Mouse (Mus musculus): ENCODE data around the gene Nup214. TPM values are rescaled to one million over a fixed set of nuclear protein-coding genes. Genes with fewer than 3 reads are reported as not detected.

Nup214 gene
- polyA plus RNA-seq, 1 experiment = 75.8 TPM

DNA sequence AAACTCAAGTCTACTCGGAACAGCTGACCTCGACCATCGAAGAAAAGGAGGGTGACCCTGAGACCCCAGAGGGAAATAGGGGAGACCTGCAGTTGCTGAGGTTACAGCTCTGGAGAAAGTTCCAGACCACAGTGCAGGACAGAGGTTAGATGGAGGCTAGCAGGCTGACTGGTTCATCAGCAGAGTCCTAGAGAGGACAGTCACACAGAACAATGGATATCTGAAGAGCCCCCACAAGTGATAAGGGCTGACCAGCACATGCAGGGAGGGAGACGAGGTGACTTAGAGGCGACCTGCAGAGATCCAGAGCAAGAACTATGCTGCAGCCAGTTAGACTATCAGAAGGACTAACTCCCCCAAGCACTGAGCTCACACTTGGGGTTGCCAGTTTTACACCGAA is 85.4 kb downstream of the Nup214 start:
- DNase-seq = no peak
- TF ChIP-seq CTCF (IDR thresholded peaks at IDR 0.05; ENCODE audit: borderline replicate concordance, control insufficient read depth, extremely low read depth, insufficient read depth, low read length, poor library complexity) (no peak), POLR2A (IDR thresholded peaks at IDR 0.05; ENCODE audit: control insufficient read depth, extremely low read depth, insufficient read depth, low read length, poor library complexity) (no peak)
- peaks cover 6% of the 10 kb centered on the region for H3K36me3 ChIP-seq (ENCODE audit: control insufficient read depth, insufficient read depth, low read length)
- peak overlapping the region; percentile 99 for H3K27ac ChIP-seq (ENCODE audit: control insufficient read depth, insufficient read depth, low read length)
- peaks cover 85% of the 10 kb centered on the region for H3K4me1 ChIP-seq (replicated peaks; ENCODE audit: control insufficient read depth, insufficient read depth, low read length)
- H3K27me3 ChIP-seq (ENCODE audit: control insufficient read depth, insufficient read depth, low read length) = no peaks in the 10 kb centered on the region
- H3K4me3 ChIP-seq (ENCODE audit: control insufficient read depth, insufficient read depth, low read length) = no peak overlapping the region
- 85% methylated on average over 6 of the region's 6 CpGs for WGBS

DNA sequence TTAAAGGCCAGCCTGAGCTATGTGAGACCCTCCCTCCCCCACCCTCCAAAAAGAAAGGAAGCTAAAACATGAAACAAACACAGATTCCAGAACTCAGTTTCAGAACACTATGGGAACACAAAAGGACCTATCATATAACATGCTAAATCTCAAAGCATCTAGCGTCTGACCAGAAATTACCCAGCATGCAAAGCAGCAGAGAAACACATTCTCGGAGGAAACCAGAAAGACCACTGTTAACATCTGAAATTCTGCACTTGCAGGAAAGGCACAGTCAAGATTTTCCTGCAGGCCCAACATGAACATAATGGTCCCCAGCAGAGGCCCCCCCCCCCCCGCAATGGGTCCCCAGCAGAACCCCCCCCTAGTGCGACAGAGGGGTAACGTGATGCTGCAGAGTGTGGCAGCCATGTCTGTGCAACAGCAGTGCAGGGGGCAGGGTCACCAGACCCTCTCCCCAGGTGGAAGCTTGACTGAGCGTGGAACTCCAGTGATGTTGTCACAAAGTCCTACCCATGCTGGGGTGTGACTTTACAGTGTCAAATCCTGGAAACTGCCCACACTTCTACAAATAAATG is 86.1 kb downstream of the Nup214 start:
- Histone ChIP-seq H3K27ac (ENCODE audit: control insufficient read depth, insufficient read depth, low read length) (peak overlapping the region; percentile 99), H3K27me3 (ENCODE audit: control insufficient read depth, insufficient read depth, low read length) (no peaks in the 10 kb centered on the region), H3K36me3 (ENCODE audit: control insufficient read depth, insufficient read depth, low read length) (peaks cover 8% of the 10 kb centered on the region), H3K4me1 (replicated peaks; ENCODE audit: control insufficient read depth, insufficient read depth, low read length) (peaks cover 84% of the 10 kb centered on the region), H3K4me3 (ENCODE audit: control insufficient read depth, insufficient read depth, low read length) (no peak overlapping the region)
- WGBS = 14% methylated on average over 6 of the region's 6 CpGs
- DNase-seq = no peak
- TF ChIP-seq CTCF (IDR thresholded peaks at IDR 0.05; ENCODE audit: borderline replicate concordance, control insufficient read depth, extremely low read depth, insufficient read depth, low read length, poor library complexity) = no peak
- no peak for TF ChIP-seq POLR2A (IDR thresholded peaks at IDR 0.05; ENCODE audit: control insufficient read depth, extremely low read depth, insufficient read depth, low read length, poor library complexity)

DNA sequence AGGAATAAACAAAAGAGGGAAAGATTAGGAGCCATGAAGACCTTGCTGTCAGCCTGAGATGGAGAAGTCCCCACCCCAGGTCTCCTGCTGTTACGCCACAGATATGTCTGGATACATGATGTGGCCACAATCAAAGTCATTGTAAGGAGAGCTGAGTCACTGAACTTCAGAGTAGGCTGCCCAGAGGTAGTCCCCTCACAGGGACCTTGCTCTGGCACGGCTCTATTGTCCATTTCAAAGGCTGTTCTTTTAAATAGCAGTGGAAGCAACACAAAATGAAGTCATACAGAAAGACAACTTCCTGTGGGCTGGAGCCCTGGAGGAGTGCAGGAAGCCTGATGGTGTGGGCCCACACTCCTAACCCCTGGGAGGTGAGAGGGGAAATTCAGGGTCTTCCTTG is 87.0 kb downstream of the Nup214 start:
- peak overlapping the region; percentile 99 for H3K27ac ChIP-seq (ENCODE audit: control insufficient read depth, insufficient read depth, low read length)

DNA sequence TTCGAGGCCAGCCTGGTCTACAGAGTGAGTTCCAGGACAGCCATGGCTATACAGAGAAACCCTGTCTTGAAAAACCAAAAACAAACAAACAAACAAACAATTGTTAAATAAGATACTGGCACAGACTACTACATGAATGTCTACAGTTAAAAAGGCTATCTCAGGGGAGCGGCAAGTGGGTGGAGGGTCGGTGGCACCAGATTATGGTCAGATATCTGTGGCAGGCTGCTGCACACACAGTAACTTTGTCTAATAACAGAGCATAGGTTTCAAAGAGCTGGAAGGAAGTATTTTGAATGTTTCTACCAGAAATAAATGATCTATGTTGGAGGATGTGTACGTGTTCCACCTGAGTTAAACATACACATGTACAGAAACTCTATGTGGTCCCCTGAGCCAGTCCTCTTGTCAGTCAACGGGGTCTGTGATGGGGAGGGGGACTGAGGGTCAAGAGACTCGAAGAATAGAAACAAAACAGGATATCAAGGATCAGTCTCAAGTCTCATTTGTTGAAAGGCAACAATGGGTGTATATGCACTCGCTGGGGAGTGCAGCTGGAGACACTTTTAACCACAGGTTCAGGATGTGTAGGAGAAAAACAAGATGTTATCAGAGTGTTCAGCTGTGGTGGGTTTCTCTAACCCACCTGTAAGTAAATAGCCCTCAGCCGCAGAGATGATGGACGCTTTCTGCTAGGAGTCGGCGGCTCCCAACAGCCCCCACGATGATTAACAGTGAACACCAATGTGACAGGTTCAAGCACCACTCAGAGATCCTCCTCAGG is 87.7 kb downstream of the Nup214 start:
- H3K27ac ChIP-seq (ENCODE audit: control insufficient read depth, insufficient read depth, low read length) = peak overlapping the region; percentile 99
- peak; percentile 74 for DNase-seq
- H3K36me3 ChIP-seq (ENCODE audit: control insufficient read depth, insufficient read depth, low read length) = peaks cover 17% of the 10 kb centered on the region
- peak overlapping the region; percentile 32 for H3K4me3 ChIP-seq (ENCODE audit: control insufficient read depth, insufficient read depth, low read length)
- H3K4me1 ChIP-seq (replicated peaks; ENCODE audit: control insufficient read depth, insufficient read depth, low read length) = peaks cover 86% of the 10 kb centered on the region
- no peaks in the 10 kb centered on the region for H3K27me3 ChIP-seq (ENCODE audit: control insufficient read depth, insufficient read depth, low read length)
- TF ChIP-seq POLR2A (IDR thresholded peaks at IDR 0.05; ENCODE audit: control insufficient read depth, extremely low read depth, insufficient read depth, low read length, poor library complexity) (0 out of 2 replicates have a peak, but pooled peaks have one; percentile 18), CTCF (IDR thresholded peaks at IDR 0.05; ENCODE audit: borderline replicate concordance, control insufficient read depth, extremely low read depth, insufficient read depth, low read length, poor library complexity) (no peak)
- WGBS = 9% methylated on average over 12 of the region's 12 CpGs

More for the DNA sequence above, 87.0 kb downstream of the Nup214 start:
- TF ChIP-seq CTCF (IDR thresholded peaks at IDR 0.05; ENCODE audit: borderline replicate concordance, control insufficient read depth, extremely low read depth, insufficient read depth, low read length, poor library complexity) (no peak), POLR2A (IDR thresholded peaks at IDR 0.05; ENCODE audit: control insufficient read depth, extremely low read depth, insufficient read depth, low read length, poor library complexity) (no peak)
- Histone ChIP-seq H3K4me1 (replicated peaks; ENCODE audit: control insufficient read depth, insufficient read depth, low read length) (peaks cover 86% of the 10 kb centered on the region), H3K4me3 (ENCODE audit: control insufficient read depth, insufficient read depth, low read length) (no peak overlapping the region), H3K36me3 (ENCODE audit: control insufficient read depth, insufficient read depth, low read length) (peaks cover 10% of the 10 kb centered on the region), H3K27me3 (ENCODE audit: control insufficient read depth, insufficient read depth, low read length) (no peaks in the 10 kb centered on the region)
- WGBS = 31% methylated on average over 2 of the region's 2 CpGs
- no peak for DNase-seq

DNA sequence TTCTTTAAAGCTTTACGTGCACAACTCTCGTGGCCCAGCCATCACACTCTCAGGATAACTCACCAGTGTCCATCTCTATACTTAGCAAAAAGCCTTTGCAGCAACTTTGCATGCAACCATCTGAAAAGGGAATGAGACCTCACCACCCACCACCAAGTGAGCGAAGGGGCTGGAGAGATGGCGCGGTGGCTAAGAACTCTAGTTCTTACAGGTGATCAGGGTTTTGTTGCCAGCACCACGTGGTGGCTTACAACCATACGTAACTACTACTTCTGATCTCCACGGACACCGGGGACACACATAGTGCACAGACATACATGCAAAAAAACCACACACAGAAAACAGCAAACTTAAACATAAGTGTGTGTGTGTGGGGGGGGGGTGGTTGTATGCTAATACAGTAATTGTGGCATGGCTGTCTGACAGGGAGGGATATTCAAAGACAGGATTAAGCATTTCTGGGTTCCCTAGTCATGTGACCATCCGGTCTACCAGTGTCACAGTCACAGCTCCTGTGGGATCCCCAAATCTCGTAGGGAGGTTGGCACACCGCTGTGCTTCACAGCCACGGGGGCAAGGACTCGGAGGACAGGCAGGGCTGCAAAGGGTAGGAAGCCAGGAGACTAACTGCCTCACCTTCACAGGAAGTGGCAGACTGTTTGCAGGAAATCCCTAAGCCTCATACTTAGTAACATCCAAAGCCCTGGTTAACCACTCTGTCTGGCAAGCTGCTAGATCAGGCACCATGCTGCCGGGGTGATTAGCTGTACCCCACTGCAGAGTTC is 88.6 kb downstream of the Nup214 start:
- DNase-seq = peak; percentile 82
- Histone ChIP-seq H3K27me3 (ENCODE audit: control insufficient read depth, insufficient read depth, low read length) (no peaks in the 10 kb centered on the region), H3K27ac (ENCODE audit: control insufficient read depth, insufficient read depth, low read length) (peak overlapping the region; percentile 99), H3K4me1 (replicated peaks; ENCODE audit: control insufficient read depth, insufficient read depth, low read length) (peaks cover 86% of the 10 kb centered on the region), H3K4me3 (ENCODE audit: control insufficient read depth, insufficient read depth, low read length) (peak overlapping the region; percentile 32), H3K36me3 (ENCODE audit: control insufficient read depth, insufficient read depth, low read length) (peaks cover 26% of the 10 kb centered on the region)
- 8% methylated on average over 15 of the region's 15 CpGs for WGBS
- TF ChIP-seq POLR2A (IDR thresholded peaks at IDR 0.05; ENCODE audit: control insufficient read depth, extremely low read depth, insufficient read depth, low read length, poor library complexity) = peak; percentile 55; the same call in 1 of the 2 replicates
- TF ChIP-seq CTCF (IDR thresholded peaks at IDR 0.05; ENCODE audit: borderline replicate concordance, control insufficient read depth, extremely low read depth, insufficient read depth, low read length, poor library complexity) = no peak

DNA sequence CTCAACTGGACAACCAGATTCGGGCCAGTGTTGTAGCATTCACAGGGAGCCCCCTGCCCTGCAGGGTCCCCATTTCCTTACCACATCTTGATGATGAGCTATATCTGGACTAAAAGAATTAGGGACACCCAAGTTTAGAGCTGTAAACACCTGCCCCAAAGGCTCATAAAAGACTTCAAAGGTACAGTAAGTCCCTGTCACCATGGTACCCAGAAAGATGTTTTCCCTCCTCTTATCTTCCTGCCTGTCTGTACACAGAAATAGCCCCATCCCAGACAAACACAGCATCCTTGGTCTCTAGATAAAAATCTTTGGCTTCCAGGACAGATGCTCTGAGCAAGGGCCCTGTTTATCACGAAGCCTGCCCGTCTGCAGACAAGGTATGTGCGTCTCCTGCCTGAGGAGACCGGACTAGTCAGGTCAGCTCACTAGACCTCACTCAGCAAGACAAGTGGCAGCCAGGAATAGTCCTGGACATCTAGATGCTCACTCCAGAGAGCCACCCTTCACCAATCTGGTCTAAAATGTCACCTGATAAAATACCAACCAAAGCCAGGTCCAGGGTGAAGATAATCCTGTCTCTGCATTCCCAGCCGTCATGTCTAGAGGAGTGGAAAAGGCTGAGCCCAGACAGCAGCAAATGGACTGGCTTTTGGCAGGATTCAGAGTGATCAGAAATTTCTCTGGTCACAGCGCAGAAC is 89.4 kb downstream of the Nup214 start:
- peak overlapping the region; percentile 56 for H3K4me3 ChIP-seq (ENCODE audit: control insufficient read depth, insufficient read depth, low read length)
- H3K27me3 ChIP-seq (ENCODE audit: control insufficient read depth, insufficient read depth, low read length) = no peaks in the 10 kb centered on the region
- H3K36me3 ChIP-seq (ENCODE audit: control insufficient read depth, insufficient read depth, low read length) = peaks cover 34% of the 10 kb centered on the region
- H3K4me1 ChIP-seq (replicated peaks; ENCODE audit: control insufficient read depth, insufficient read depth, low read length) = peaks cover 87% of the 10 kb centered on the region
- peak overlapping the region; percentile 99 for H3K27ac ChIP-seq (ENCODE audit: control insufficient read depth, insufficient read depth, low read length)
- 28% methylated on average over 7 of the region's 7 CpGs for WGBS
- TF ChIP-seq CTCF (IDR thresholded peaks at IDR 0.05; ENCODE audit: borderline replicate concordance, control insufficient read depth, extremely low read depth, insufficient read depth, low read length, poor library complexity) = no peak
- no peak for TF ChIP-seq POLR2A (IDR thresholded peaks at IDR 0.05; ENCODE audit: control insufficient read depth, extremely low read depth, insufficient read depth, low read length, poor library complexity)
- no peak for DNase-seq

Measured in thymus, adult 2 months (tissue).